8 mouse cellular contexts compared by ENCODE assay signal in genomic region chr12:99339640-99340325, GRCm38 (mm10).
DNase-seq lines count a peak whose midpoint lies in the region; ATAC-seq and TF ChIP-seq lines count a peak whose summit lies in the region.
"Had no signal": no experiment of that assay in that cellular context is flagged by ENCODE, and none has a peak within 500 bp of the region (broad histone marks: within the 10 kb centered on the region; RNA-seq: fewer than 3 reads in every experiment).

No protein-coding gene starts in this region.

- peak; percentile 84 for DNase-seq in cerebellum, adult 11-12 months
- DNase-seq in embryonic facial prominence, embryonic 11.5 days (ENCODE audit: low spot score): peak; percentile 61
- peak; percentile 80 to 88 for DNase-seq in layer of hippocampus, adult 8-10 months (ENCODE audit: low spot score in 2 of 2)
- DNase-seq in midbrain, postnatal 0 days (ENCODE audit: low spot score): peak; percentile 98
- DNase-seq in thymus, postnatal 4 days: no peak
- DNase-seq in urinary bladder, postnatal 36 days (ENCODE audit: low spot score in 2 of 2): no peak
- DNase-seq in urinary bladder, postnatal 10 days (ENCODE audit: low spot score): no peak

- peaks cover 3% of the 10 kb centered on the region for H3K4me1 ChIP-seq in embryonic facial prominence, embryonic 11.5 days (ENCODE audit: control insufficient read depth, insufficient read depth, low read length)
- H3K4me1 ChIP-seq in midbrain, postnatal 0 days (ENCODE audit: insufficient read depth, low read length): peaks cover 12% of the 10 kb centered on the region

- no peak overlapping the region for H3K9ac ChIP-seq in embryonic facial prominence, embryonic 11.5 days (replicated peaks; ENCODE audit: low read length)
- no peak overlapping the region for H3K9ac ChIP-seq in midbrain, postnatal 0 days (replicated peaks; ENCODE audit: low read length, poor library complexity, severe bottlenecking)

- H3K4me2 ChIP-seq in embryonic facial prominence, embryonic 11.5 days (ENCODE audit: low read depth, low read length): no peak overlapping the region
- H3K4me2 ChIP-seq in midbrain, postnatal 0 days (ENCODE audit: low read depth, low read length, poor library complexity, severe bottlenecking): peak overlapping the region; percentile 28

- no peaks in the 10 kb centered on the region for H3K27me3 ChIP-seq in embryonic facial prominence, embryonic 11.5 days (ENCODE audit: control insufficient read depth, insufficient read depth, low read length)
- no peaks in the 10 kb centered on the region for H3K27me3 ChIP-seq in midbrain, postnatal 0 days (ENCODE audit: insufficient read depth, low read length)

- WGBS in embryonic facial prominence, embryonic 11.5 days: 65% methylated on average over 11 of the region's 11 CpGs
- 17% methylated on average over 11 of the region's 11 CpGs for WGBS in midbrain, postnatal 0 days

- no peaks in the 10 kb centered on the region for H3K36me3 ChIP-seq in embryonic facial prominence, embryonic 11.5 days (replicated peaks; ENCODE audit: control insufficient read depth, insufficient read depth, low read depth, low read length)
- H3K36me3 ChIP-seq in midbrain, postnatal 0 days (ENCODE audit: insufficient read depth, low read length): no peaks in the 10 kb centered on the region

- H3K9me3 ChIP-seq in embryonic facial prominence, embryonic 11.5 days (replicated peaks; ENCODE audit: control insufficient read depth, low read length): no peaks in the 10 kb centered on the region
- no peaks in the 10 kb centered on the region for H3K9me3 ChIP-seq in midbrain, postnatal 0 days (ENCODE audit: low read length)

- no peak overlapping the region for H3K27ac ChIP-seq in embryonic facial prominence, embryonic 11.5 days (replicated peaks; ENCODE audit: low read depth, low read length)
- H3K27ac ChIP-seq in midbrain, postnatal 0 days (ENCODE audit: low read depth, low read length): peak overlapping the region; percentile 82
- H3K27ac ChIP-seq: kidney, postnatal 0 days had no signal

- ATAC-seq in embryonic facial prominence, embryonic 11.5 days (replicated peaks; ENCODE audit: insufficient number of reproducible peaks, low FRiP score, low TSS enrichment, low read depth): peak; percentile 68; the same call in 1 of the 2 replicates
- ATAC-seq in midbrain, postnatal 0 days (ENCODE audit: low FRiP score): peak; percentile 93

- no peak overlapping the region for H3K4me3 ChIP-seq in embryonic facial prominence, embryonic 11.5 days (ENCODE audit: low read depth, low read length)
- no peak overlapping the region for H3K4me3 ChIP-seq in midbrain, postnatal 0 days (ENCODE audit: low read depth, low read length)

- TF ChIP-seq CTCF in midbrain, postnatal 0 days (IDR thresholded peaks at IDR 0.05): no peak

Comparison
In these comparisons a context has a peak if more than half of its experiments do, and no peak if none do; other contexts are left out.
1. DNase-seq: peak in cerebellum, adult 11-12 months (single experiment), embryonic facial prominence, embryonic 11.5 days (single experiment), layer of hippocampus, adult 8-10 months (2 of 2) and midbrain, postnatal 0 days (single experiment); none in thymus, postnatal 4 days (single experiment), urinary bladder, postnatal 36 days (0 of 2) and urinary bladder, postnatal 10 days (single experiment).